Mouse (Mus musculus) gastrocnemius, postnatal 14 days (tissue): ENCODE measurements at regions not wholly inside any gene's neighbourhood (a gene's known extent, or its start where the extent isn't known, plus 50 kb on each side); places are given as distances from the start of the nearest gene placed in this dataset.
"Not testable (repeated sequence)": the region's sequence is repeated elsewhere in the genome, so short reads cannot be mapped to it uniquely, and the experiment has no call there.

ENCODE experiments used
- DNase-seq: peaks from one replicate; pipeline ENCODE4 v3.0.0; 2021; ENCODE audit warnings: mixed read lengths
- intact Hi-C: fragments of 180-260 bp; cut with DNase I; formaldehyde crosslinking; loops from one replicate; pipeline ENCODE4 v1.15.1; 2025; ENCODE audit warnings: low total_unique reads

GRCm38 (mm10) chr5:81878563-81878962 lies 858.6 kb downstream of the Adgrl3 start:
- intact Hi-C loops, result no loop called here

GRCm38 (mm10) chr5:81893358-81893757 lies 873.4 kb downstream of the Adgrl3 start:
- no peak for DNase-seq
- intact Hi-C loops, result no loop called here

More at GRCm38 (mm10) chr5:81878563-81878962, 858.6 kb downstream of the Adgrl3 start:
- no peak for DNase-seq

- DNase-seq, result no peak
- intact Hi-C loops, result loop anchor here (5.0 kb wide), 1 partner anchor 182 kb away; no protein-coding TSS in a partner anchor
Observed at GRCm38 (mm10) chr5:81909368-81909767, 889.4 kb downstream of the Adgrl3 start.

- DNase-seq, result no peak
- intact Hi-C loops, result loop anchor here (5.0 kb wide), 1 partner anchor 183 kb away; no protein-coding TSS in a partner anchor
Observed at GRCm38 (mm10) chr5:81909964-81910363, 890.0 kb downstream of the Adgrl3 start.

GRCm38 (mm10) chr5:81916667-81917066 lies 896.7 kb downstream of the Adgrl3 start:
- intact Hi-C loops, result no loop called here
- DNase-seq, result no peak

- intact Hi-C loops, result no loop called here
- no peak for DNase-seq
Observed at GRCm38 (mm10) chr5:81940798-81941197, 920.9 kb downstream of the Adgrl3 start.

- intact Hi-C loops, result no loop called here
- no peak for DNase-seq
Observed at GRCm38 (mm10) chr5:81969685-81970524, 950.0 kb downstream of the Adgrl3 start.

- DNase-seq, result no peak
- intact Hi-C loops, result no loop called here
Observed at GRCm38 (mm10) chr5:81970525-81971011, 950.6 kb downstream of the Adgrl3 start.

- no peak for DNase-seq
- intact Hi-C loops, result no loop called here
Observed at GRCm38 (mm10) chr5:81976515-81976914, 956.6 kb downstream of the Adgrl3 start.

GRCm38 (mm10) chr5:81983351-81983750 lies 963.4 kb downstream of the Adgrl3 start:
- no peak for DNase-seq
- intact Hi-C loops, result no loop called here

- no peak for DNase-seq
- intact Hi-C loops, result no loop called here
Observed at GRCm38 (mm10) chr5:81988069-81988468, 968.1 kb downstream of the Adgrl3 start.

GRCm38 (mm10) chr5:82007955-82008354 lies 988.0 kb downstream of the Adgrl3 start:
- DNase-seq, result no peak
- intact Hi-C loops, result no loop called here

GRCm38 (mm10) chr5:82024126-82024525 lies 1004.2 kb downstream of the Adgrl3 start:
- intact Hi-C loops, result no loop called here
- DNase-seq, result no peak

GRCm38 (mm10) chr5:82034776-82035175 lies 1014.8 kb downstream of the Adgrl3 start:
- intact Hi-C loops, result no loop called here
- no peak for DNase-seq

GRCm38 (mm10) chr5:82046106-82046505 lies 1026.2 kb downstream of the Adgrl3 start:
- intact Hi-C loops, result no loop called here
- no peak for DNase-seq

GRCm38 (mm10) chr5:82059108-82059838 lies 1039.3 kb downstream of the Adgrl3 start:
- intact Hi-C loops, result no loop called here
- DNase-seq, result no peak

- no peak for DNase-seq
Observed at GRCm38 (mm10) chr5:82060679-82061078, 1040.7 kb downstream of the Adgrl3 start.

GRCm38 (mm10) chr5:82069221-82069620 lies 1049.3 kb downstream of the Adgrl3 start:
- DNase-seq, intact Hi-C loops: not testable (repeated sequence)

More at GRCm38 (mm10) chr5:82060679-82061078, 1040.7 kb downstream of the Adgrl3 start:
- intact Hi-C loops, result no loop called here

GRCm38 (mm10) chr5:82089401-82089800 lies 1069.5 kb downstream of the Adgrl3 start:
- intact Hi-C loops, result no loop called here
- no peak for DNase-seq

GRCm38 (mm10) chr5:82103056-82103807 lies 1083.3 kb downstream of the Adgrl3 start:
- intact Hi-C loops, result no loop called here
- no peak for DNase-seq
